Mouse (Mus musculus) liver, adult 2 months (tissue): ENCODE measurements around the gene Mt3.

ENCODE experiments used
- CTCF ChIP-seq: fragments of 200-500 bp; IDR thresholded peaks from 2 replicates; pipeline ENCODE4 v1.5.1; 2011; ENCODE audit warnings: low read depth, low read length, control low read depth
- POLR2A ChIP-seq: fragments of 200-500 bp; IDR thresholded peaks from 2 replicates; pipeline ENCODE4 v1.6.1; 2011; ENCODE audit warnings: low read length, control low read depth; ENCODE audit not compliant: insufficient read depth; ENCODE audit errors: extremely low read depth

DNA sequence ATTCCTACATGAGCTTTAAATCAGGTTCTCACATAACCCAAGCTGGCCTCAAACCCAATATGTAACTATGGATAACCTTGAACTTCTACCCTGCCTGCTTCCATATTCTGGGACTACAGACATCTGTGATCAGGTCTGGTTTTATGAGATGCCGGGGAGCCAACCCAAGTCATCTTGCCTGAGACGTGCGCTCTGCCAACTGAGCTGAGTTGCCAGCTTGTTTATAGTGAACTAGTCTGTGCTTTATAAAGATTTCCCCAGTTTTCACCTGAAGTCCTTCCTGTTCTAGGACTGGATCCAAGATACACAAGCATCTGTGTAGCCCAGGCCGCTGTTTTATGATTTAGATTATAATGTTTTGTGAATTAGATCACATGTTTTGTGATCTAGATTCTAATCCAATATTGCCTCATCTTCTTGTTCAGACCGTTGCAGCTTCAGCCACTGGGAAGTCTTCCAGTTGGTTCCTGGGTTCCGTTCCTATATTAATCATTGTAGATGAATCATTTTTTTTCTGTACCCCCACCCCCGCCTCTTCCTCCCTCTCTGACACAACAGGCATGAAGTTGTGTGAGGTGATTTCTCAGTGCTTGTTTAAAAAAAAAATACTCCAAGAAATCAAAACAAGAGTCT, 42.3 kb downstream of the Mt3 start:
- TF ChIP-seq CTCF (no peak), POLR2A (no peak)
